Mouse (Mus musculus): ENCODE measurements around the gene Ano8. TPM values are rescaled to one million over a fixed set of nuclear protein-coding genes. Genes with fewer than 3 reads are reported as not detected.

The Ano8 gene
- polyA plus RNA-seq, 1 experiment from 2014 or later, result 1.5 TPM

DNA sequence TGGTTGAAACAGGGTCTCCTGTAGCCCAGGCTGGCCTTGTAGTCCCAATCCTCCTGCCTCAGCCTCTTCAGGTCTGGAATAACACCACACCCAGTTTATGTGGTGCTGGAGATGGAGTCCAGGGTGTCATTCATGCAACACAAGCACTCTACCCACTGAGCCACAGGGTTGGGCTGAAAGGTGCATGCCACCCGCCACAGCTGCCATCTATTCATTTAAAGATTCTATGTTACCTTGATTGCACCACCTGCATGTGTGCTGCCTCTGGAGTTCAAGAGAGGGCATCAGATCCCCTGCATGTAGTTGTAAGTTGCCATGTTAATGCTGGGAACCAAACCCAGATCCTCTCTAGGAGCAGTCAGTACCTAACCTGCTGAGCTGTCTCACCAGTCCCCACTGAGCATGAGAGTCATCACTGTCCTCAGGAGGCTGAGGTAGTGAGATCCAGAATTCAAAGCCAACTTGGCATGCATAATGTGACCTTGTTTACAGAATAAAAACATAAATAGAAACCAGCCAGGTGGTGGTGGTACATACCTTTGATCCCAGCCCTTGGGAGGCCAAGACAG lies 11.4 kb upstream of the Ano8 start:
- peak overlapping the region; percentile 68; the same call in 1 of the 2 replicates for H3K27ac ChIP-seq
- peaks cover 38% of the 10 kb centered on the region for H3K4me1 ChIP-seq

DNA sequence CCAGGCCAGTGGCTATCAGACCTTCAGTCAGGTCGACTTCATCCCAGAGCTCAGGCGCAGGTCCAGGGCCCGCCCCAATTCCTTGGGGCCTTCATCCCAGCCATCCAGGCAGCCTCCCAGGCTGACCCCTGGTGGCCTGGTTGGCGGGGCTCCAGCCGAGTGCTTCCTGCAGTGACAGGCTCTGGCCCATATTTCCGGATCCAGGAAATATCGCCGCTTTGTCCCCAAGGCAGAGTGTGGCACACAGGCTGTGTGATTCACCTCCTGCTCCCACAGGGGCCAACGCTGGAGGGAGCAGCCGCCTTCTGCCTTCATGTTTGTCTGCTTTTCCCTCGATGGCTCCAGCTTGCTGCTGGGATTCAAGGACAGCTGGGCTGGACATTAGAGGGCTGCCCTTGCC lies 10.7 kb upstream of the Ano8 start:
- Histone ChIP-seq H3K9ac (no peak overlapping the region), H3K9me3 (no peaks in the 10 kb centered on the region), H3K4me1 (peaks cover 38% of the 10 kb centered on the region), H3K27me3 (replicated peaks) (no peaks in the 10 kb centered on the region), H3K36me3 (peaks cover 15% of the 10 kb centered on the region), H3K27ac (peak overlapping the region; percentile 68), H3K4me3 (replicated peaks) (no peak overlapping the region), H3K4me2 (no peak overlapping the region)
- no peak; the same call in 1 of the 2 replicates for ATAC-seq (ENCODE audit: insufficient read depth, low FRiP score, low read depth)
- 31% methylated on average over 11 of the region's 11 CpGs for WGBS

More for the DNA sequence above, 11.4 kb upstream of the Ano8 start:
- Histone ChIP-seq H3K9ac (no peak overlapping the region), H3K4me2 (no peak overlapping the region), H3K9me3 (no peaks in the 10 kb centered on the region), H3K27me3 (replicated peaks) (no peaks in the 10 kb centered on the region), H3K36me3 (peaks cover 11% of the 10 kb centered on the region), H3K4me3 (replicated peaks) (no peak overlapping the region)
- 96% methylated on average over 1 of the region's 1 CpGs for WGBS
- ATAC-seq (ENCODE audit: insufficient read depth, low FRiP score, low read depth), result no peak

DNA sequence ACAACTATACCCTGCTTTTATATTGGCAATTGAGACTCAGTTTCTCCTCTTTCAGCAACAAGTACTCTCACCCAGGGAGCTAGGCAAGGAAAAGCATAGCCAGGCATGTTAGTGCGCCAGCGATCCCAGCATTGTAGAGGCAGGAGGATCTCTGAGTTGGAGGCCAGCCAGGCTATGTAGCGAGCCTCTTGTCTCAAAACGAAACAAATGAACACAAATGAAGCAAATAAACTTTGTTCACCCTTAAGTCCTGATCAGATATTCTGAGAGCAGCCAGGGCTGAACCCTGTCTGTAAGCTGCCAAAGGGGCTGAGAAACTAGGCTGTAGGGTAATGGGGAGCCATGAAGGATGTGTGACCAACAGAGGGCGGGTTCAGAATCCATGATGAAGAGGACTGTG lies 10.0 kb upstream of the Ano8 start:
- Histone ChIP-seq H3K27ac (peak overlapping the region; percentile 68), H3K9me3 (no peaks in the 10 kb centered on the region), H3K36me3 (peaks cover 21% of the 10 kb centered on the region), H3K4me2 (no peak overlapping the region), H3K4me1 (peaks cover 38% of the 10 kb centered on the region), H3K4me3 (replicated peaks) (no peak overlapping the region), H3K27me3 (replicated peaks) (no peaks in the 10 kb centered on the region), H3K9ac (no peak overlapping the region)
- no peak for ATAC-seq (ENCODE audit: insufficient read depth, low FRiP score, low read depth)
- WGBS, result 72% methylated on average over 5 of the region's 5 CpGs

- no peaks in the 10 kb centered on the region for H3K9me3 ChIP-seq
- ATAC-seq (ENCODE audit: insufficient read depth, low FRiP score, low read depth), result peak; percentile 70
- peak overlapping the region; percentile 24; the same call in 1 of the 2 replicates for H3K4me2 ChIP-seq
- no peaks in the 10 kb centered on the region for H3K27me3 ChIP-seq (replicated peaks)
- no peak overlapping the region for H3K9ac ChIP-seq
- H3K4me3 ChIP-seq (replicated peaks), result no peak overlapping the region
- 20% methylated on average over 16 of the region's 16 CpGs for WGBS
- peaks cover 21% of the 10 kb centered on the region for H3K36me3 ChIP-seq
- peaks cover 41% of the 10 kb centered on the region for H3K4me1 ChIP-seq
- no peak overlapping the region for H3K27ac ChIP-seq
Measured at GRCm38 (mm10) chr8:71495039-71495438, 9.3 kb upstream of the Ano8 start.

- ATAC-seq (ENCODE audit: insufficient read depth, low FRiP score, low read depth), result peak; percentile 90
- 0% methylated on average over 22 of the region's 22 CpGs for WGBS
- Histone ChIP-seq H3K9me3 (no peaks in the 10 kb centered on the region), H3K4me2 (peak overlapping the region; percentile 99), H3K36me3 (peaks cover 21% of the 10 kb centered on the region), H3K4me3 (replicated peaks) (peak overlapping the region; percentile 83), H3K9ac (peak overlapping the region; percentile 75), H3K4me1 (peaks cover 30% of the 10 kb centered on the region), H3K27me3 (replicated peaks) (no peaks in the 10 kb centered on the region), H3K27ac (peak overlapping the region; percentile 89)
Measured at GRCm38 (mm10) chr8:71488454-71488853, 2.7 kb upstream of the Ano8 start.

DNA sequence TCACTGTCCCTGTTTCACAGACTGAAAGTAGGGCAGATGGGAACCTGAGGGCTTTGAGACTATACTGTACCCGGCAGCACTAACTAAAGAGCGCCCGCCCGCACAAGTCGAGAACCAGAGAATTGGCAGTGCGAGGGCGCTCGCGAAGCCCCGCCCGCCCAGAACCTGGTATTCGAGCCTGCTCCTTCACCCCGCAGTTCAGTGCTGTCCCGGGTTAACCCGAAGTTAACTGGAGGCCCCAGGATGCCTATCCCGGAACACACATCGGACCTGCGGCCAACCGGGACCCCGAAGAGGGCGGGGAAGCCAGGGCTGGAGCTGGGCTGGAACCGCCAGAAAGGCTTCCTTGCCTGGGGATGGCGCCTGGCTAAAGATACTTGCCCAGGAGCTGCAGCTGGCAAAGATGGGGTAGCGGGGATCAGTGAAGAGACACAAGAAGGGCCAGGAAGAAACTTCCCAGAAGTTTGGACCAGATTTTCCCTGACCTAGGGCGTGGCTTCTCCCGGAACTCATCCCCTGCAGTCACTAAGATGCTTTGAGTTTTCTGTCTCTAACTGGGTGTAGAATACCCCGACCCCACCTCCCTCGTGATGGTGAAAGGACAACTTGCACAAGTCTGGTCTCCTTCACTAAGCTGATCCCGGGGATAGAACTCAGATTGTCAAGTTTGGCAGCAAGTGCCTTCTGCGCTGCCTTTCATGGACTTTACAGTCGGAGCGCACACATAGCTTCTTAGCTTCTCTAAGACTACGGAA lies 2.1 kb upstream of the Ano8 start, which contains the start of gene Gtpbp3:
TSS of gene Gtpbp3 (plus strand) at position 413 of the 755 bp plus-strand sequence.
- H3K9ac ChIP-seq, result peak within 1 kb of the TSS; percentile 75
- H3K4me3 ChIP-seq (replicated peaks), result peak within 1 kb of the TSS; percentile 83
- no peaks in the 10 kb centered on the region for H3K9me3 ChIP-seq
- H3K4me2 ChIP-seq, result peak within 1 kb of the TSS; percentile 99
- no peaks in the 10 kb centered on the region for H3K27me3 ChIP-seq (replicated peaks)
- peaks cover 30% of the 10 kb centered on the region for H3K4me1 ChIP-seq
- WGBS, result under 1% methylated on average over 33 of the region's 33 CpGs
- peaks cover 16% of the 10 kb centered on the region for H3K36me3 ChIP-seq
- peak within 1 kb of the TSS; percentile 89 for H3K27ac ChIP-seq
- peak; percentile 34; the same call in 1 of the 2 replicates for ATAC-seq (ENCODE audit: insufficient read depth, low FRiP score, low read depth)

GRCm38 (mm10) chr8:71486136-71486529 lies 370 bp upstream of the Ano8 start:
- Histone ChIP-seq H3K4me2 (peak overlapping the region; percentile 94), H3K4me3 (replicated peaks) (peak overlapping the region; percentile 82), H3K27ac (peak overlapping the region; percentile 80; the same call in 1 of the 2 replicates), H3K9ac (no peak overlapping the region), H3K9me3 (no peaks in the 10 kb centered on the region), H3K4me1 (peaks cover 30% of the 10 kb centered on the region), H3K27me3 (replicated peaks) (no peaks in the 10 kb centered on the region), H3K36me3 (peaks cover 3% of the 10 kb centered on the region; the same call in 1 of the 2 replicates)
- ATAC-seq (ENCODE audit: insufficient read depth, low FRiP score, low read depth), result no peak
- WGBS, result 9% methylated on average over 7 of the region's 7 CpGs

GRCm38 (mm10) chr8:71484736-71485135 lies 1.0 kb downstream of the Ano8 start:
- no peak overlapping the region for H3K27ac ChIP-seq
- peaks cover 23% of the 10 kb centered on the region for H3K4me1 ChIP-seq
- H3K4me3 ChIP-seq (replicated peaks), result peak overlapping the region; percentile 82
- no peaks in the 10 kb centered on the region for H3K27me3 ChIP-seq (replicated peaks)
- H3K9ac ChIP-seq, result no peak overlapping the region
- H3K36me3 ChIP-seq, result no peaks in the 10 kb centered on the region
- peak overlapping the region; percentile 94 for H3K4me2 ChIP-seq
- no peak for ATAC-seq (ENCODE audit: insufficient read depth, low FRiP score, low read depth)
- H3K9me3 ChIP-seq, result no peaks in the 10 kb centered on the region
- 94% methylated on average over 19 of the region's 19 CpGs for WGBS

DNA sequence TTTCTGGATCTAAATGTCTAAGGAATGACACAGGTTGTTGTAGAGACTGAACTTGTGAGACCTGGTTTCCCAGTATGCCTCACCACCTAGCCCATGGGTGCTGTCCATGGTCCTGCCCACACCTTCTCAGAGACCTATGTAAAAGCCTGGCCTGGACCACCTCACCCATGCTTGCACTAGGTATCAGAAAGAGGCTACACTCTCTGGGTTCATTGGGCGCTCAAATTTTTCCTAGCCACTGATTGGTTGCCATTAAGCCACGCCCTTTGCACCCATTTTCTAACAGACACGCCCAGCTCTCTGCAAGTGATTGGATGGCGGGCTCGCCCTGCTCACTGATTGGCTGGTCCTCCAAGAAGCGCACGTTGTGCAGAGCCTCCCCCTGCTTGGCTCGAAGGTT lies 1.8 kb downstream of the Ano8 start:
- Histone ChIP-seq H3K36me3 (no peaks in the 10 kb centered on the region; the same call in 1 of the 2 replicates), H3K27ac (no peak overlapping the region), H3K4me1 (peaks cover 15% of the 10 kb centered on the region), H3K9me3 (no peaks in the 10 kb centered on the region), H3K9ac (no peak overlapping the region), H3K4me3 (replicated peaks) (no peak overlapping the region), H3K4me2 (no peak overlapping the region), H3K27me3 (replicated peaks) (no peaks in the 10 kb centered on the region)
- ATAC-seq (ENCODE audit: insufficient read depth, low FRiP score, low read depth), result no peak
- WGBS, result 51% methylated on average over 8 of the region's 8 CpGs

DNA sequence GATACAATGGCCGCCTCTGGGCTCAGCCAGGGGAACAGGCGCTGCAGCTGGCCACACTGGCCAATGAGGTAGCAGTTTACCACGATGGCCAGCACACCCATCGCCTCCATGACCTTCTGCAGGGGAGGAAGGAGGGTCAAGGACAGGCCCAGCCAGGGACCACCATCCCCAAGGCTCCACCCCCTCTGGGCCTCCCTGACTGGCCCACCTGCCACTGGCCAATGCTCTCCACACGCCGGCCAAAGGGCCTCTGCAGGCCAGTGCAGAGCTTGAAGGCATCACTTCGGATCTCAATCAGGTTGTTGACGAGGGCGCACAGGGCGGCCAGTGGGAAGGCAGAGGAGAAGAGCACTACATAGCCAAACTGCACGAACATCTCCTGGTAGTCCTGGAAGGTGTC lies 6.8 kb downstream of the Ano8 start:
- Histone ChIP-seq H3K4me1 (peaks cover 14% of the 10 kb centered on the region; the same call in 1 of the 2 replicates), H3K36me3 (peaks cover 11% of the 10 kb centered on the region; the same call in 1 of the 2 replicates), H3K9me3 (no peaks in the 10 kb centered on the region), H3K27me3 (replicated peaks) (no peaks in the 10 kb centered on the region), H3K4me3 (replicated peaks) (no peak overlapping the region), H3K9ac (no peak overlapping the region), H3K4me2 (no peak overlapping the region), H3K27ac (no peak overlapping the region)
- WGBS, result 91% methylated on average over 11 of the region's 11 CpGs
- no peak for ATAC-seq (ENCODE audit: insufficient read depth, low FRiP score, low read depth)

DNA sequence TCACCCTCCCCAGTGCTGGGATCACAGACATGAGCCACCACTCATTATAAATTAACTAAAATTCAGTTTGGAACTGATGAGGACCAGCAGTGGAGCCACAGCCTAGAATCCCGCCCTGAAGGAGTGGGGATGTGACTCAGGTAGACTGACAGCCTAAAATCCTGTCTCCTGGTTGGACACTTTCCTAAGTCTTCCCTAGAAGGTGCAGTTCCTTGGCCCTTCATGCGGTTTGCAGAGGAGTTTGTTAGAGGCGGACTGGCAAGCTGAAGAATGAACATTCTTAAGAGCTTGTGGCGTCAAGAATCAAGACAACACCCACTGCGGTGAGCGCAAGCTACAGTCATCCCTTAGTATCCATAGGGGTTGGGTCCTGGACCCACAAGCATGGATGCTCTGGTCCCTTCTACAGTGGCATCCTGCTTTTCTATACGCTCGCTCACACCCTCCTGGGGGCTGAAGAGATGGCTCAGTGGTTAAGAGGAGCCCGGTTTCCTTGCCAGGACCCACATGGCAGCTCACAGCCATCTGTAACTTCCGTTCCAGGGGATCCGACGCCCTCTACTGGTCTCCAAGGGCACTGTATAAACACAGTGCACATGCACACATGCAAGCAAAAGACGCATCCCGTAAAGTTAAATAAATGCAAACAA lies 8.4 kb downstream of the Ano8 start:
- H3K9me3 ChIP-seq, result no peaks in the 10 kb centered on the region
- H3K9ac ChIP-seq, result no peak overlapping the region
- H3K4me3 ChIP-seq (replicated peaks), result peak overlapping the region; percentile 64
- H3K27ac ChIP-seq, result no peak overlapping the region
- ATAC-seq (ENCODE audit: insufficient read depth, low FRiP score, low read depth), result no peak
- WGBS, result 54% methylated on average over 14 of the region's 14 CpGs
- peaks cover 21% of the 10 kb centered on the region for H3K36me3 ChIP-seq
- H3K4me1 ChIP-seq, result peaks cover 14% of the 10 kb centered on the region; the same call in 1 of the 2 replicates
- H3K27me3 ChIP-seq (replicated peaks), result no peaks in the 10 kb centered on the region
- peak overlapping the region; percentile 92 for H3K4me2 ChIP-seq
